Mouse (Mus musculus): ENCODE measurements at regions not wholly inside any gene's neighbourhood (a gene's known extent, or its start where the extent isn't known, plus 50 kb on each side); places are given as distances from the start of the nearest gene placed in this dataset.

- Histone ChIP-seq H3K9me3 (replicated peaks) (0 out of 2 replicates have a peak, but pooled peaks cover 9% of the 10 kb centered on the region), H3K9ac (no peak overlapping the region), H3K4me3 (no peak overlapping the region), H3K27me3 (replicated peaks) (no peaks in the 10 kb centered on the region), H3K36me3 (no peaks in the 10 kb centered on the region), H3K27ac (no peak overlapping the region), H3K4me2 (no peak overlapping the region), H3K4me1 (no peaks in the 10 kb centered on the region)
- 78% methylated on average over 19 of the region's 19 CpGs for WGBS (ENCODE audit: insufficient replicate concordance)
- no peak for ATAC-seq
Observed at GRCm38 (mm10) chr6:143499259-143500043, 332.4 kb downstream of the Etnk1 start.

DNA sequence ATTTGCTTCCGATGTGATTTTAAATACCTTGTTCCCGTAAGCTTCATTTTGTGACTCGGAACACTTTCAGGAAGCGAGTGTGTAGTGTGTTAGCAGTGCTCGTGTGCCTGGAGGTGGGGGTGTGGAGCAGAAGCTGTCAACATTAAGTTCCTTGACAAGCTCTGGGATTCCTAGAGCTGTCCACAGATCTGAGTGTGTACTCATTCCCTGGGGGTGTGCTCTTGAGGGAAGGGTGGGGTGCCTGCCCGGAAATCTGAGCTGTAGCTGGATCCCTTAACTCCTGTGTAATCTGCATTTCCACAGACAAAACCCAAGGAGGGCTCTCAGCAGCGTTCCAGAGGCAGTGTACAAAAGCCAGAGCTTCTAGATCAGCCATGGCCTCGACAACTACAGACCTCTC lies 335.8 kb downstream of the Etnk1 start:
- WGBS (ENCODE audit: insufficient replicate concordance) = 62% methylated on average over 8 of the region's 8 CpGs
- Histone ChIP-seq H3K36me3 (no peaks in the 10 kb centered on the region), H3K27me3 (replicated peaks) (no peaks in the 10 kb centered on the region), H3K9me3 (replicated peaks) (peaks cover 14% of the 10 kb centered on the region; the same call in 1 of the 2 replicates), H3K9ac (no peak overlapping the region), H3K4me2 (no peak overlapping the region), H3K27ac (no peak overlapping the region), H3K4me1 (no peaks in the 10 kb centered on the region), H3K4me3 (no peak overlapping the region)
- no peak for ATAC-seq

DNA sequence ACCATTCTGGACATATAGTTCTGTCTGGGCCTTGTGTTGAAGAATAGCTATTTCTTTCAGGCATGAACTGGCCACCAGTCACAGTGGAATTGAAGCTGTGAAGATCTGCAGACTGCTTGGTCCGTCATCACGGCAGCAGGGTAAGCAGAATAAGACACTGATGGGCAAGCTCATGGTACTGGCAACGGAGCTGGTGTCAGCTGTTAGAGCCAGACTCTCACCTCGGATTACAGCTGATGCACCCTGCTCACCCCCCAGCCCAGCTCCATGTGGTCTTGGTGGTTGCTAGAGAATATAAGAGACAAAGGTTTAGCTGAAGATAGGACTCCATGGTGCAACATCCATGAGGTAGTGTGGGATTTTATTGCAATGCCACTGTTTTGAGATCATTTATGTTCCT lies 336.9 kb downstream of the Etnk1 start:
- Histone ChIP-seq H3K4me1 (no peaks in the 10 kb centered on the region), H3K4me2 (no peak overlapping the region), H3K4me3 (no peak overlapping the region), H3K27ac (no peak overlapping the region), H3K9ac (no peak overlapping the region), H3K36me3 (no peaks in the 10 kb centered on the region), H3K9me3 (replicated peaks) (peaks cover 8% of the 10 kb centered on the region; the same call in 1 of the 2 replicates), H3K27me3 (replicated peaks) (no peaks in the 10 kb centered on the region)
- no peak for ATAC-seq
- 61% methylated on average over 4 of the region's 4 CpGs for WGBS (ENCODE audit: insufficient replicate concordance)

GRCm38 (mm10) chr6:143513459-143513858 lies 346.4 kb downstream of the Etnk1 start:
- no peak overlapping the region for H3K9ac ChIP-seq
- H3K4me2 ChIP-seq = no peak overlapping the region
- H3K36me3 ChIP-seq = no peaks in the 10 kb centered on the region
- H3K27me3 ChIP-seq (replicated peaks) = no peaks in the 10 kb centered on the region
- 0 out of 2 replicates have a peak, but pooled peaks cover 7% of the 10 kb centered on the region for H3K9me3 ChIP-seq (replicated peaks)
- no peaks in the 10 kb centered on the region for H3K4me1 ChIP-seq
- no peak overlapping the region for H3K4me3 ChIP-seq
- WGBS (ENCODE audit: insufficient replicate concordance) = 66% methylated on average over 5 of the region's 5 CpGs
- ATAC-seq = no peak
- H3K27ac ChIP-seq = no peak overlapping the region

DNA sequence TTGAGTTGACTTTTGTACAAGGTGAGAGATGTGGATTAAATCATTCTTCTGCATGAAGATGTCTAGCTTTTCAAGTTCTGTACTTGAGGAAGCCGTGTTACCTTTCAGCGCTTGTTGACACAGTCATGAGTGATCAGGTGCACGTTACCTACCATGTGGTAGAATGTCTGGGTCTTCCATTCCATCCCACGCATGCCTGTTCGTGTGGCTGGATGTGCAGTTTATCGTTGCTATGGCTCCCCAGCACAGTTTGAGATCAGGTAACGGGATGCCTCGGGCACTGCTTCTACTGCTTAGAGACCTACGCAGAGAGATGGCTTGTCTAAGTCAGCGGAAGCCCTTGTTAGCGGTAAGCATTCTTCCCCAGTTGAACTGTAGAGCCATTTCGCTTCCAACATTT lies 348.1 kb downstream of the Etnk1 start:
- H3K27me3 ChIP-seq (replicated peaks) = no peaks in the 10 kb centered on the region
- no peak for ATAC-seq
- WGBS (ENCODE audit: insufficient replicate concordance) = 80% methylated on average over 12 of the region's 12 CpGs
- no peak overlapping the region for H3K27ac ChIP-seq
- no peak overlapping the region for H3K9ac ChIP-seq
- H3K4me3 ChIP-seq = no peak overlapping the region
- no peak overlapping the region for H3K4me2 ChIP-seq
- H3K4me1 ChIP-seq = no peaks in the 10 kb centered on the region
- 0 out of 2 replicates have a peak, but pooled peaks cover 7% of the 10 kb centered on the region for H3K9me3 ChIP-seq (replicated peaks)
- no peaks in the 10 kb centered on the region for H3K36me3 ChIP-seq

- no peak for ATAC-seq
Observed at GRCm38 (mm10) chr6:143516746-143517145, 349.7 kb downstream of the Etnk1 start.

DNA sequence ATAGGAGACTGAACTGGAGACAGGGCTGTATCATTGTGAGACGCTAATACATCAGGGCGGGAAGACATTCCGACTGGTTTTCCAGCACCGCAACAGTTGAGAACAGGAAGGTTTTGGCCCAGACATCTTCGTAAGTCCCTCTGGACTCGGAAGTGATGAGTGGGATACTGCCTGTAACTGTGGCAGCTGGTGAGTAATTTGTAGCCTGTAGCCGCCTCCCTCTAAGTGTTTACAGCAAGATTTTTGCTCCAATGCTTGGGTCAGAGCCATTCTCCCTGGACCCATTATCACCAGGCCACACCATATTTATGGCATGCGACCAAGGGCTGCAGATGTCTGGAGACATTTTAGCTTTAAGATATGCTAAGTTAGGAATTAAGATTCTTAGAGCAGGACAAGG lies 351.5 kb downstream of the Etnk1 start:
- H3K4me3 ChIP-seq = no peak overlapping the region
- 80% methylated on average over 8 of the region's 8 CpGs for WGBS (ENCODE audit: insufficient replicate concordance)
- no peak for ATAC-seq
- H3K27ac ChIP-seq = no peak overlapping the region
- H3K27me3 ChIP-seq (replicated peaks) = no peaks in the 10 kb centered on the region
- 0 out of 2 replicates have a peak, but pooled peaks cover 3% of the 10 kb centered on the region for H3K9me3 ChIP-seq (replicated peaks)
- no peaks in the 10 kb centered on the region for H3K36me3 ChIP-seq
- H3K4me2 ChIP-seq = no peak overlapping the region
- no peak overlapping the region for H3K9ac ChIP-seq
- no peaks in the 10 kb centered on the region for H3K4me1 ChIP-seq

More at GRCm38 (mm10) chr6:143516746-143517145, 349.7 kb downstream of the Etnk1 start:
- H3K4me2 ChIP-seq = no peak overlapping the region
- H3K9ac ChIP-seq = no peak overlapping the region
- no peak overlapping the region for H3K27ac ChIP-seq
- H3K27me3 ChIP-seq (replicated peaks) = no peaks in the 10 kb centered on the region
- H3K9me3 ChIP-seq (replicated peaks) = 0 out of 2 replicates have a peak, but pooled peaks cover 4% of the 10 kb centered on the region
- no peaks in the 10 kb centered on the region for H3K4me1 ChIP-seq
- WGBS (ENCODE audit: insufficient replicate concordance) = 68% methylated on average over 1 of the region's 1 CpGs
- no peaks in the 10 kb centered on the region for H3K36me3 ChIP-seq
- H3K4me3 ChIP-seq = no peak overlapping the region

DNA sequence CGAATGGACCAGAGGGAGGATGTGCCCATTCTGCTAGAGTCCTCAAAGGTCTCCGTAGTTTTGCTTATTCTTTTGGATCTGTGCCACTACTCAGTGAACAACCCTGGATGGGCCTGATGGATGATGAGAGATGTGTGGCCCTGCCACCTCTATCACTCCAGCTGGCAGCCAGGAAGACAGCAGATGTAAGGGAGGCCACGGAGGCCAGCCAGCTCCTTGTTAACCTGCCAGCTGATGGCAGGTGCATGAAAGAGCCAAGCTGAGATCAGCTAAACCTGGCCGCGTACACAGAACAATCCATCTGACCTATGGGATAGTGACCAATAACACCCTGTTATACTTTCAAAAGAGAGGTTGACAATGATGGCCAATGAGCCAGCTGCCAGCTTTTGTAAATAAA lies 352.6 kb downstream of the Etnk1 start:
- Histone ChIP-seq H3K27ac (no peak overlapping the region), H3K4me3 (no peak overlapping the region), H3K36me3 (no peaks in the 10 kb centered on the region), H3K4me1 (no peaks in the 10 kb centered on the region), H3K27me3 (replicated peaks) (no peaks in the 10 kb centered on the region), H3K9ac (no peak overlapping the region), H3K9me3 (replicated peaks) (0 out of 2 replicates have a peak, but pooled peaks cover 3% of the 10 kb centered on the region), H3K4me2 (no peak overlapping the region)
- ATAC-seq = no peak
- 74% methylated on average over 5 of the region's 5 CpGs for WGBS (ENCODE audit: insufficient replicate concordance)

- H3K4me3 ChIP-seq = no peak overlapping the region
- H3K4me1 ChIP-seq = no peaks in the 10 kb centered on the region
- H3K9ac ChIP-seq = no peak overlapping the region
- no peaks in the 10 kb centered on the region for H3K27me3 ChIP-seq (replicated peaks)
- no peaks in the 10 kb centered on the region for H3K36me3 ChIP-seq
- no peak overlapping the region for H3K4me2 ChIP-seq
- H3K9me3 ChIP-seq (replicated peaks) = peaks cover 10% of the 10 kb centered on the region; the same call in 1 of the 2 replicates
- no peak for ATAC-seq
- H3K27ac ChIP-seq = no peak overlapping the region
- 61% methylated on average over 4 of the region's 4 CpGs for WGBS (ENCODE audit: insufficient replicate concordance)
Observed at GRCm38 (mm10) chr6:143525092-143525491, 358.1 kb downstream of the Etnk1 start.

- 79% methylated on average over 7 of the region's 7 CpGs for WGBS (ENCODE audit: insufficient replicate concordance)
- Histone ChIP-seq H3K4me2 (no peak overlapping the region), H3K9ac (no peak overlapping the region), H3K27ac (no peak overlapping the region), H3K4me1 (no peaks in the 10 kb centered on the region), H3K36me3 (no peaks in the 10 kb centered on the region), H3K27me3 (replicated peaks) (no peaks in the 10 kb centered on the region), H3K4me3 (no peak overlapping the region), H3K9me3 (replicated peaks) (peaks cover 13% of the 10 kb centered on the region; the same call in 1 of the 2 replicates)
- no peak for ATAC-seq
Observed at GRCm38 (mm10) chr6:143528898-143529297, 361.9 kb downstream of the Etnk1 start.

- no peak overlapping the region for H3K9ac ChIP-seq
- peaks cover 19% of the 10 kb centered on the region; the same call in 1 of the 2 replicates for H3K9me3 ChIP-seq (replicated peaks)
- no peaks in the 10 kb centered on the region for H3K4me1 ChIP-seq
- H3K27ac ChIP-seq = no peak overlapping the region
- H3K4me2 ChIP-seq = no peak overlapping the region
- H3K4me3 ChIP-seq = no peak overlapping the region
- ATAC-seq = no peak
- H3K36me3 ChIP-seq = no peaks in the 10 kb centered on the region
- WGBS (ENCODE audit: insufficient replicate concordance) = 57% methylated on average over 13 of the region's 13 CpGs
- no peaks in the 10 kb centered on the region for H3K27me3 ChIP-seq (replicated peaks)
Observed at GRCm38 (mm10) chr6:143530372-143531224, 363.6 kb downstream of the Etnk1 start.

DNA sequence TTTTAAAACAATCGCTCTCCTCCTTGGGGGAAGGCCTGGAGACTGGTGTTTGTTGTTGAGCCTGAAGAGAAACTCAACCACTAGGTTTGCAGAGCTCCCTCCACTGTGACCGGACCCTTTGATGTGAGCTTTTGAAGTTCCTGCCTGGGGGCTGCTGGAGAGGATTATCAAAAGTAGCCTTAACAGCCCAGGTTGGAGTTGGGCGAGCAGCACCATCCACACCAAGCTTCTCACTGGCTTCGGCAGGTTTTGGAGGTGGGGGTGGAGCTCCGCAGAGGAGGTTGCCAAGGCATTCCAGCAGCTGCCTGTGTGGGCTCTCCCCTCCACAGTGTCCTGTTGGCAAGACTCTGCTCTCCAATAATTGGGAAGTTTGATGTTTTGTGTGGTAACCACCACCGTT lies 364.5 kb downstream of the Etnk1 start:
- H3K4me1 ChIP-seq = no peaks in the 10 kb centered on the region
- no peaks in the 10 kb centered on the region for H3K36me3 ChIP-seq
- H3K9ac ChIP-seq = no peak overlapping the region
- H3K4me2 ChIP-seq = no peak overlapping the region
- H3K27me3 ChIP-seq (replicated peaks) = no peaks in the 10 kb centered on the region
- no peak overlapping the region for H3K4me3 ChIP-seq
- H3K9me3 ChIP-seq (replicated peaks) = peaks cover 21% of the 10 kb centered on the region; the same call in 1 of the 2 replicates
- no peak overlapping the region for H3K27ac ChIP-seq
- WGBS (ENCODE audit: insufficient replicate concordance) = 48% methylated on average over 6 of the region's 6 CpGs
- no peak for ATAC-seq
